Mouse (Mus musculus) layer of hippocampus, postnatal 10 days (tissue): ENCODE results near the gene Vegfc. TPM values are rescaled to one million over a fixed set of nuclear protein-coding genes. Genes with fewer than 3 reads are reported as not detected.
A peak's percentile ranks its signal among the peaks of the same experiment; 100 is the strongest.

Experiments
- DNase-seq, 2 experiments: peaks; one replicate each; pipeline ENCODE4 v3.0.0; 2021; ENCODE audit warnings: low spot score in 2 of 2
- long read RNA-seq: library from polyadenylated mRNA; stranded (forward); transcript quantifications from one replicate; pipeline ENCODE4 v2.0.0, GENCODE M21; 2023
- total RNA-seq, 2 experiments: library from RNA; stranded (reverse); gene quantifications; 2 replicates each; pipeline ENCODE4 v1.2.3; 2021

Gene Vegfc
- total RNA-seq = 1 to 10 TPM; 4.2 to 6.3 TPM
- long read RNA-seq, transcript Vegfc-201 (7 exons, 2,449 nt) = major isoform, 5 of 7 reads
- long read RNA-seq, partial matches to known transcripts = 0 of 7 reads
- long read RNA-seq, other reads (novel, unspliced or antisense) = 2 of 7 reads

- peak; percentile 47 to 52 for DNase-seq
Measured at GRCm38 (mm10) chr8:54077271-54078120, at the start of gene Vegfc. Vegfc (plus strand) TSS chr8:54077606.

GRCm38 (mm10) chr8:54034584-54034983, 42.8 kb upstream of the Vegfc start:
- DNase-seq = no peak

- DNase-seq = no peak
Measured at GRCm38 (mm10) chr8:54042601-54043000, 34.8 kb upstream of the Vegfc start.

DNA sequence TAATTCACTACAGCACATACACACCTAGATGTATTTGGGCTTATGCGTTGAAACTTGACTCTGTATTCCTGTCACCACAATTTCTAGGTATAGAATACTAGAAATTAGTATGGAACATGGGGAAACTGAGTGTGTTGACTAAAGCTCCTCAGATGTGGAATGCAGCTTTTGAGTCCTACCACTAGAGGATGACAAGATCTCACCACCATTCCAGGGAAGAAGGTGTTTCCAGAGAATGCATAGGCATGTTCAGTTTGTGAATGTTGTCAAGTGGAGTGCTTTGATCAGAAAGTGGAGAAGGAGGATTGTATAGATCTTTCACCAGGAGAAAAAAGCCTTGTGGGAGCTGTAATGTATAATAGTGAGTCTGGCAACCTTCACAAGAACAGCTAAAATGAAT, 33.9 kb upstream of the Vegfc start:
- DNase-seq = no peak

DNA sequence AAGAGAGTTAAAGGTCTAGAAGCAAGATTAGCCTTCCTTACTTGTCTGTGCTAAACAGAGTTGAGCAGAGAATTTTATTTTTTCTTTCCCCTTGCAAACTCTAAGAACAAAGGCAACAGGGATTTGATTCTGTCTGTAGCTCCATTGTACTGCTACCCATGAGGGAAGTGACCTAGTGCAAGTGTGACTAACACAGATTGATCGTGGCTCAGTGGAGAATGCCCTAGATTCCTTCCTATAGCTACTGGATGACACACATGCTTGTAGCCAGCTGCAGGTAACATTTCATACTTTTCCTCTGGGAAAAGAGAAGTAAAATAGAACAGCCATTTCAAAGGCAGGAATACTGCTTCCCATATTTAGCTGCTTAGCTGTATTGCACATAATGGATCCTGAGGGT, 24.2 kb upstream of the Vegfc start:
- DNase-seq = no peak

- no peak for DNase-seq
Measured at GRCm38 (mm10) chr8:54065492-54065891, 11.9 kb upstream of the Vegfc start.

- no peak for DNase-seq
Measured at GRCm38 (mm10) chr8:54076301-54076700, 1.1 kb upstream of the Vegfc start.

DNA sequence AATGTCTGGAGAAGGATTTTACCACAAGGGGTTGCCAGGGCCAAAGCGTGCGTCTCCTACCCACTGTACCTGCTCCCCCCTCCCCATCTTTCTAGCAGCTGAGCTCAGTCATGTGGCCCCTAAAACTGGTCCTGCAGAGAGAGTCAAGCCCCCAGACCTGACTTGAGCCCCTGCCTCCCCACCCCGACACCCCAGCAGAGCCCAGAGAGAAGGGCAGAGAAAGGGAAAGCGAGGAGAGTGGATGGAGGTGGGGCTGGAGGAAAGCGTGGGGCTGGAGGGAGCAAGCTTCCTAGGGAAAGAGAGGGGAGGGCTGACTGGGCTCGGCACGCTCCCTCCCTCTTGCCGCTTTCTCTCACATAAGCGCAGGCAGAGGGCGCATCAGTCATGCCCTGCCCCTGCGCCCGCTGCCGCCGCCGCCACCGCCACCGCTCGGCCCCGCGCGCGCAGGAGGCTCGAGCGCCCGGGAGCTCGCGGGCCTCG, 575 bp upstream of the Vegfc start:
- peak in 1 of 2 experiments; percentile 66 for DNase-seq

GRCm38 (mm10) chr8:54078121-54078440, 675 bp downstream of the Vegfc start:
- DNase-seq = peak; percentile 14 to 16

GRCm38 (mm10) chr8:54079001-54079400, 1.6 kb downstream of the Vegfc start:
- no peak for DNase-seq

DNA sequence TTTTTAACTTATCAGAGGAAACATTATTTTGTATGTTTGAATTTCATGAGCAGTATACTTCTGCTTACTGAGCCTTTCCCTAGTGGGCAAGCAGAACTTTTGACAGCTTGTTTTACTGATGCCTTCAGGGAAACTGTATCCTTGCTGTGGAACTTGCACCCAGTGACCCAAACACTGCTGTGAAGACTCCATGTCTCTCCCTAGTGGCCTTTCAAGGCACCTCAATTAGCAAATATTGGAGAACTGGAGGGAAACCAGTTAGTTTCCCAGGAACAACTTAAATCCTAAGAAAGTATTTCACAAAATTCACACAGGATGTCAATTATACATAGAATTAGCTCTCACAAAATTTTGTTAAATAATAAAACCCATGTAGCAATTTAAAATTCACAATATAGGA, 2.2 kb downstream of the Vegfc start:
- DNase-seq = no peak

DNA sequence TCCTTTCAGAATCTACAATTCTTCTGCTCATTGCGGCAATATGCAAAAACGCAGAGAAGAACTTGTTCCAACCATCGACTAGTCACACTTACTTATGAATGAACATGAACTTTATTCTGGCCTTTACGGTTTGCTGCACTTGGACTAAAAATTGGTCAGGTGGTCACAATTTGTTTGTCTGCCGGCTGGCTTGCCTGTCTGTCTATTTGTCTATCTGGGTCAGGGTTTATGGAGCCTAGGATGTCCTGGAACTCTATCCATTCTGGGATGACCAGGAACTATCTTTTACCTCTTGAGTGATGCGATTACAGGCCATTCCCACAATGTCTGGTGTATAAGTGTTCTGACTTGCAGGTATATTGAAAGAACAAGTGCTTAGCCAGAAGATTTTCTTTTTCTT, 8.5 kb downstream of the Vegfc start:
- no peak for DNase-seq

DNA sequence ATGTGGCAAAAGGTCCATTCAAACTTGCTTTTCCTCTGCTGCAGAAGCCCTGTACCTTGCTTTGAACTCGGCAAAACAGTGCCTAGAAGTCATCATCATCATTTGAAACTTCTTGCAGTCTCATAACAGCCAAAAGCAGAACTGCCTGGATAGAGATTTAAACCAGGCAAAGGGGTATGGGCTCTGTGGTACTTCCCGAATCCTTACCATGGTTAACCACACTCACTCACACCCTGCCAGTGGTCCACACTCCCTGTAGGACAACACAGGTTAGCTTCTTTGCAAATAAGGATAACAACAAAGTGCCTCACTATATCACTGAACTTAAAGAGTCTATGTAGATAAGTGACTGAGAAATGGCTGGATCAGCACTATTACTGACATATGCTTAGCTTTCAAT, 9.7 kb downstream of the Vegfc start:
- DNase-seq = no peak

GRCm38 (mm10) chr8:54089204-54089603, 11.8 kb downstream of the Vegfc start:
- no peak for DNase-seq

DNA sequence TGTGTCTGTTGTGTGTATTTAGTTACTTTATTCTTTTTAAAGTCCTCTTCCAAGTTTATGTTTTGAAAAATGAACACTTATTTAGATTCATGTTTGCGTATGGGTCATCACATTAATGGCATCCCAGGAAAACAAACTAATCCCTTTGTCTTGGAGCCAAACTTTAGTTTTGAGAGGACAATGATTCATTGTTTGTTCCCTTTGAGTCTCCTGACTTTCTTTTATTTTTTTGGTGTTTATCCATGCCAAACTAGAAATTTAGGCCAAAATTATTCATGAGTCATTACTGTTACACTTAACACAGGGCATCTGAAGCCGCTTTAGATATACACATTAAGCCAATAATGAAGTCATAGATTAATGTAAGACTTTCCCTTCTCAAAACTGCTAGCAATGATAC, 12.5 kb downstream of the Vegfc start:
- DNase-seq = no peak

- no peak for DNase-seq
Measured at GRCm38 (mm10) chr8:54100058-54100457, 22.7 kb downstream of the Vegfc start.

GRCm38 (mm10) chr8:54114581-54114980, 37.2 kb downstream of the Vegfc start:
- no peak for DNase-seq

- no peak for DNase-seq
Measured at GRCm38 (mm10) chr8:54120115-54120514, 42.7 kb downstream of the Vegfc start.

DNA sequence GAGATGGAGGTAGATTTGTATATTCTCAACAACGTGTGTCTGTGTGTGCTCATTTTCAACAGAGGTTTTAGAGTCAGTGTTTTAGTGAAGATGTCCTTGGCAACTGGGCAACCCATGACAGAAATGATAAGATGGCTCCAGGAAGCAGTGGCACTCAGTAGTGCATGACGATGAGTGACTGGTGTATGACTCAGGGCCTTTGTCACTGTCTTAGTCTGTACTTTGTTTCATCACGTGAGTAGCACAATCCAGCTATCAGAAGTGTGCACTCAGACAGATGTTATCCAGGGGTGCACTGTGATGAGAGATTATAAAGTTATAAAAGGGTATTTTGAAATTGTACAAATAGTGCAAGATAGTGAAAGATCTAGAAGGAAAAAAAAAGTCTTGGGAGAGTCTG, 44.5 kb downstream of the Vegfc start:
- no peak for DNase-seq

GRCm38 (mm10) chr8:54122345-54122744, 44.9 kb downstream of the Vegfc start:
- no peak for DNase-seq

DNA sequence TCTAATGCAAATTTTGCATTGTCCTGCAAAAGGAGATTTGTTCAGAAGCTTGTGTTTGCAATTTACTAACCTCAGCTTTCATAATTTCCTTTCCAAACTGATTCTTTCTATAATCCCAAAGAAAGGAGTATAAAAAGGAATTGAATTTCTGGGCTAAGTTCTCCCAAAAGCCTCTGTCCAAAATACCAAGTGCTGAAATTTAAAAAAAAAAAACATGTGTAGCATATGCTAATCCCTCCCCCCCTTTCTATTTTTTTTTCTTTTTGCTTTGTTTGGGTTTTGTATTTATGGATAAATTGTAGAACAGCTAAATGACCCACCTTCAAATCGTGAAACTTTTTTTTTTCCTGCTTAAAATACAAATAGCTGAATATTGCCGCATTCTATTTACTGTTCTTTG, 53.2 kb downstream of the Vegfc start:
- DNase-seq = no peak

DNA sequence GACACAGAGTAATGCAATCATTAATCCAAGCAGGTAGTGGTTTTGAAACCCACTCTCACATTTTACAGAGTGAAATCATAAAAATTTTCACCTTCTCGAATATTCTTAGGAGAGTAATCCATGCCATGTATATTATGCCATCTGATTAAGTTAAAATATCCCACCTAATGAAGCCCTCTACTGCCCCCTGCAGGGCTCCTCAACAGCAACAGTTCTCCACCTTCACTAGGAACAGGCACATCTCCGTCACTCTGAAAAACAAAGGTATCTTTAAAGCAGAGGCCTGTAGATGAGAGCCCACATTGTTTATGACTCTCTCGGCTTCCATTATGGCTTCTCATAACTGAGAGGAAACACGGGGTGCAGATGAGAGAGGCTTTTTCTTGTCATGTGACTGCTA, 75.8 kb downstream of the Vegfc start:
- peak; percentile 39 to 61 for DNase-seq

- DNase-seq = no peak
Measured at GRCm38 (mm10) chr8:54163505-54163904, 86.1 kb downstream of the Vegfc start.
